In the genomic region with DNA sequence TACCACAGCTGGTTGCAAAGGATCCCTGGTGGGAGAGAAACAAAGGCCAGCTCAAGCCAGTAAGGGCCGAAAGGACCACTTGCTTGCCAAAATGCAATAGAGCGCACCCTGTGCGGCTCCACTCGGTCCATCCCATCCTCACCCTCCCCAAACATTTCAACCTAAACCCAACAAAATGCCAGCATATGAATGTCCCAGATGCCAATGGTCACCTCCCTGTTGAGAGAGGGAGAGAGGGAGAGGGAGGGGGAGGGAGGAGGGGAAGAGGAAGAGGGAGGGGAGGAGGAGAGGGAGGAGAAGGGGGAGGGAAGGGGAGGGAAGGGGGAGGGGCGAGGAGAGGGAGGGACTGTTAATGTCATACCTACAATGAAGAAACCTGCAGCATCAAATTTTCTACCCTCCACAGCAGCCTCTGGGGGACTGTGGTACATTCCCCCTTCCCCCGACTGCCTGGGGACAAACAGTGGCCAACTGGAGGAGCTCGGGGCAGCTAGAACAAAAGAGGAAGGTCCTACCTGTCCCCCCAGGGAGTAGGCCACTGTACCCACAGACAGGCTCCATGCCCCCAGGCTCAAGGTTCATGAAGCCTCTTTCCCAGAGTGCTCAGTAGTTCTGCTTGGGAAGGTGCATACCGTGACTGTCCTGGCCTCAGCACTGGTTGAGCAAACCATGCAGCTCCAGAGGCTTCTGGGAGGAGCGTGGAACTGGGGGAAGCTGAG, we compare ENCODE assay signal across 9 mouse cellular contexts. TPM values are rescaled to one million over a fixed set of nuclear protein-coding genes. Genes with fewer than 3 reads are reported as not detected.
DNase-seq lines count a peak whose midpoint lies in the region; ATAC-seq and TF ChIP-seq lines count a peak whose summit lies in the region.
"Had no signal": no experiment of that assay in that cellular context is flagged by ENCODE, and none has a peak within 500 bp of the region (broad histone marks: within the 10 kb centered on the region; RNA-seq: fewer than 3 reads in every experiment).

No protein-coding gene starts in this region.

- ATAC-seq in embryonic facial prominence, embryonic 13.5 days (ENCODE audit: insufficient number of reproducible peaks, insufficient read depth, low FRiP score, low TSS enrichment, low read depth): no peak
- peak; percentile 67 for ATAC-seq in lung, embryonic 14.5 days (ENCODE audit: insufficient read depth)
- peak; percentile 24; the same call in 1 of the 2 replicates for ATAC-seq in hindbrain, postnatal 0 days
- ATAC-seq in neural tube, embryonic 15.5 days (ENCODE audit: low FRiP score): peak; percentile 28; the same call in 1 of the 2 replicates

- no peak overlapping the region for H3K4me2 ChIP-seq in embryonic facial prominence, embryonic 13.5 days
- H3K4me2 ChIP-seq in lung, embryonic 14.5 days: peak overlapping the region; percentile 41
- H3K4me2 ChIP-seq in hindbrain, postnatal 0 days (ENCODE audit: low read depth, low read length): no peak overlapping the region
- H3K4me2 ChIP-seq in neural tube, embryonic 15.5 days: no peak overlapping the region
- H3K4me2 ChIP-seq: limb, embryonic 12.5 days had no signal

- peak overlapping the region; percentile 57 for H3K27ac ChIP-seq in embryonic facial prominence, embryonic 13.5 days
- no peak overlapping the region for H3K27ac ChIP-seq in embryonic facial prominence, embryonic 10.5 days (replicated peaks)
- peak overlapping the region; percentile 91 for H3K27ac ChIP-seq in lung, embryonic 14.5 days (ENCODE audit: low read depth)
- peak overlapping the region; percentile 13; the same call in 1 of the 2 replicates for H3K27ac ChIP-seq in hindbrain, postnatal 0 days
- H3K27ac ChIP-seq in neural tube, embryonic 15.5 days (replicated peaks): peak overlapping the region; percentile 68
- H3K27ac ChIP-seq: limb, embryonic 12.5 days had no signal

- 43% methylated on average over 9 of the region's 9 CpGs for WGBS in embryonic facial prominence, embryonic 13.5 days
- 47% methylated on average over 9 of the region's 9 CpGs for WGBS in embryonic facial prominence, embryonic 10.5 days
- WGBS in lung, embryonic 14.5 days: 49% methylated on average over 9 of the region's 9 CpGs
- 39% methylated on average over 9 of the region's 9 CpGs for WGBS in hindbrain, postnatal 0 days
- WGBS in neural tube, embryonic 15.5 days: 48% methylated on average over 9 of the region's 9 CpGs

- H3K36me3 ChIP-seq in embryonic facial prominence, embryonic 13.5 days: no peaks in the 10 kb centered on the region
- H3K36me3 ChIP-seq in embryonic facial prominence, embryonic 10.5 days (replicated peaks): no peaks in the 10 kb centered on the region
- no peaks in the 10 kb centered on the region for H3K36me3 ChIP-seq in lung, embryonic 14.5 days (ENCODE audit: insufficient read depth)
- H3K36me3 ChIP-seq in hindbrain, postnatal 0 days (ENCODE audit: insufficient read depth, low read length): no peaks in the 10 kb centered on the region
- no peaks in the 10 kb centered on the region for H3K36me3 ChIP-seq in neural tube, embryonic 15.5 days
- H3K36me3 ChIP-seq: limb, embryonic 12.5 days had no signal

- peaks cover 40% of the 10 kb centered on the region for H3K4me1 ChIP-seq in embryonic facial prominence, embryonic 13.5 days
- peaks cover 17% of the 10 kb centered on the region for H3K4me1 ChIP-seq in embryonic facial prominence, embryonic 10.5 days
- peaks cover 35% of the 10 kb centered on the region for H3K4me1 ChIP-seq in lung, embryonic 14.5 days (ENCODE audit: insufficient read depth)
- peaks cover 26% of the 10 kb centered on the region for H3K4me1 ChIP-seq in hindbrain, postnatal 0 days (ENCODE audit: insufficient read depth, low read length)
- peaks cover 34% of the 10 kb centered on the region for H3K4me1 ChIP-seq in neural tube, embryonic 15.5 days

- no peaks in the 10 kb centered on the region for H3K27me3 ChIP-seq in embryonic facial prominence, embryonic 13.5 days
- H3K27me3 ChIP-seq in embryonic facial prominence, embryonic 10.5 days (replicated peaks; ENCODE audit: low read depth, poor library complexity, severe bottlenecking): no peaks in the 10 kb centered on the region
- H3K27me3 ChIP-seq in lung, embryonic 14.5 days (ENCODE audit: insufficient read depth, low read length): no peaks in the 10 kb centered on the region
- no peaks in the 10 kb centered on the region for H3K27me3 ChIP-seq in hindbrain, postnatal 0 days (ENCODE audit: insufficient read depth, low read length)
- H3K27me3 ChIP-seq in neural tube, embryonic 15.5 days (replicated peaks): no peaks in the 10 kb centered on the region
- H3K27me3 ChIP-seq: limb, embryonic 12.5 days had no signal

- H3K9ac ChIP-seq in embryonic facial prominence, embryonic 13.5 days: no peak overlapping the region
- H3K9ac ChIP-seq in lung, embryonic 14.5 days: no peak overlapping the region
- no peak overlapping the region for H3K9ac ChIP-seq in hindbrain, postnatal 0 days (replicated peaks; ENCODE audit: low read length)
- no peak overlapping the region for H3K9ac ChIP-seq in neural tube, embryonic 15.5 days (replicated peaks)
- H3K9ac ChIP-seq: limb, embryonic 12.5 days had no signal

- H3K9me3 ChIP-seq in embryonic facial prominence, embryonic 13.5 days: no peaks in the 10 kb centered on the region
- no peaks in the 10 kb centered on the region for H3K9me3 ChIP-seq in embryonic facial prominence, embryonic 10.5 days
- no peaks in the 10 kb centered on the region for H3K9me3 ChIP-seq in lung, embryonic 14.5 days (ENCODE audit: low read depth, low read length)
- H3K9me3 ChIP-seq in hindbrain, postnatal 0 days (ENCODE audit: low read length): no peaks in the 10 kb centered on the region
- no peaks in the 10 kb centered on the region for H3K9me3 ChIP-seq in neural tube, embryonic 15.5 days (replicated peaks)
- H3K9me3 ChIP-seq: limb, embryonic 12.5 days had no signal

- no peak for DNase-seq in embryonic facial prominence, embryonic 10.5 days (ENCODE audit: low spot score)
- DNase-seq in lung, embryonic 14.5 days: no peak
- DNase-seq in lung, postnatal 25 days (ENCODE audit: low spot score): no peak
- no peak for DNase-seq in hindbrain, postnatal 0 days (ENCODE audit: low spot score)
- no peak for DNase-seq in layer of hippocampus, adult 8-10 months (ENCODE audit: low spot score in 2 of 2)
- no peak for DNase-seq in left cerebral cortex, adult 8-10 months (ENCODE audit: low spot score in 2 of 2)

- TF ChIP-seq CTCF in lung, embryonic 14.5 days (IDR thresholded peaks at IDR 0.05; ENCODE audit: low read depth): no peak
- no peak for TF ChIP-seq CTCF in hindbrain, postnatal 0 days (IDR thresholded peaks at IDR 0.05; ENCODE audit: low read depth)

- H3K4me3 ChIP-seq in embryonic facial prominence, embryonic 13.5 days: no peak overlapping the region
- no peak overlapping the region for H3K4me3 ChIP-seq in embryonic facial prominence, embryonic 10.5 days
- no peak overlapping the region for H3K4me3 ChIP-seq in lung, embryonic 14.5 days (ENCODE audit: low read depth, low read length)
- H3K4me3 ChIP-seq in hindbrain, postnatal 0 days (ENCODE audit: low read length): no peak overlapping the region
- no peak overlapping the region for H3K4me3 ChIP-seq in neural tube, embryonic 15.5 days (replicated peaks)
- H3K4me3 ChIP-seq: limb, embryonic 12.5 days had no signal

RNA-seq across cellular contexts. Expression of a gene that starts 11.7 kb away (rescaled TPM):
- polyA plus RNA-seq in embryonic facial prominence, embryonic 13.5 days (2015; fragmentation: Nextera tagmentation; extraction: Ambion mirVana): 2.6 and 2.8 TPM in 2 replicates
- 4.4 and 4.6 TPM in 2 replicates for polyA plus RNA-seq in embryonic facial prominence, embryonic 10.5 days (2016; fragmentation: Nextera tagmentation; extraction: Ambion mirVana)
- polyA plus RNA-seq in lung, embryonic 14.5 days (2014; fragmentation: Nextera tagmentation; extraction: Ambion mirVana): 1.1 and 2.1 TPM in 2 replicates
- total RNA-seq in hindbrain, postnatal 0 days (2014; rRNA removed): 0.16 and 0.29 TPM in 2 replicates
- polyA plus RNA-seq in hindbrain, postnatal 0 days (2015; fragmentation: Nextera tagmentation; extraction: Ambion mirVana): 0.40 and 0.71 TPM in 2 replicates
- polyA plus RNA-seq in neural tube, embryonic 15.5 days (2015; fragmentation: Nextera tagmentation; extraction: Ambion mirVana): 0.51 and 1.4 TPM in 2 replicates
- total RNA-seq in layer of hippocampus, adult 8-10 months (2022): under 1 TPM in 2 of 4 experiments, not detected in 2; 0.70 to 0.75 TPM
- total RNA-seq in left cerebral cortex, adult 8-10 months (2022): under 1 TPM; 0.18 to 0.44 (median 0.29) TPM

RNA-seq across cellular contexts. Expression of a gene that starts 36.0 kb away (rescaled TPM):
- polyA plus RNA-seq in embryonic facial prominence, embryonic 13.5 days (2015; fragmentation: Nextera tagmentation; extraction: Ambion mirVana): 407 and 457 TPM in 2 replicates
- 251 and 255 TPM in 2 replicates for polyA plus RNA-seq in embryonic facial prominence, embryonic 10.5 days (2016; fragmentation: Nextera tagmentation; extraction: Ambion mirVana)
- polyA plus RNA-seq in lung, embryonic 14.5 days (2014; fragmentation: Nextera tagmentation; extraction: Ambion mirVana): 654 and 667 TPM in 2 replicates
- 758 and 776 TPM in 2 replicates for total RNA-seq in hindbrain, postnatal 0 days (2014; rRNA removed)
- 708 and 751 TPM in 2 replicates for polyA plus RNA-seq in hindbrain, postnatal 0 days (2015; fragmentation: Nextera tagmentation; extraction: Ambion mirVana)
- 493 and 522 TPM in 2 replicates for polyA plus RNA-seq in neural tube, embryonic 15.5 days (2015; fragmentation: Nextera tagmentation; extraction: Ambion mirVana)
- total RNA-seq in layer of hippocampus, adult 8-10 months (2022): 100 to 1,000 TPM; 413 to 631 (median 486) TPM
- total RNA-seq in left cerebral cortex, adult 8-10 months (2022): 100 to 1,000 TPM; 406 to 526 (median 451) TPM

RNA-seq across cellular contexts. Expression of a gene that starts 47.5 kb away (rescaled TPM):
- 0.41 and 1.3 TPM in 2 replicates for polyA plus RNA-seq in embryonic facial prominence, embryonic 13.5 days (2015; fragmentation: Nextera tagmentation; extraction: Ambion mirVana)
- polyA plus RNA-seq in embryonic facial prominence, embryonic 10.5 days (2016; fragmentation: Nextera tagmentation; extraction: Ambion mirVana): 0.25 and 0.52 TPM in 2 replicates
- 2.2 and 3.3 TPM in 2 replicates for polyA plus RNA-seq in lung, embryonic 14.5 days (2014; fragmentation: Nextera tagmentation; extraction: Ambion mirVana)
- total RNA-seq in hindbrain, postnatal 0 days (2014; rRNA removed): 2.9 TPM in 1 of 2 replicates, not detected in the other
- polyA plus RNA-seq in hindbrain, postnatal 0 days (2015; fragmentation: Nextera tagmentation; extraction: Ambion mirVana): 0.69 and 1.1 TPM in 2 replicates
- polyA plus RNA-seq in neural tube, embryonic 15.5 days (2015; fragmentation: Nextera tagmentation; extraction: Ambion mirVana): 0.58 and 1.5 TPM in 2 replicates
- under 1 TPM; 0.27 to 0.85 (median 0.36) TPM for total RNA-seq in layer of hippocampus, adult 8-10 months (2022)
- total RNA-seq in left cerebral cortex, adult 8-10 months (2022): under 1 TPM in 3 of 4 experiments, not detected in 1; 0.21 to 0.53 (median 0.46) TPM

RNA-seq across cellular contexts. Expression of a gene that starts 52.5 kb away (rescaled TPM):
- polyA plus RNA-seq in embryonic facial prominence, embryonic 13.5 days (2015; fragmentation: Nextera tagmentation; extraction: Ambion mirVana): 98.8 and 105 TPM in 2 replicates
- polyA plus RNA-seq in embryonic facial prominence, embryonic 10.5 days (2016; fragmentation: Nextera tagmentation; extraction: Ambion mirVana): 130 and 132 TPM in 2 replicates
- 65.2 and 75.6 TPM in 2 replicates for polyA plus RNA-seq in lung, embryonic 14.5 days (2014; fragmentation: Nextera tagmentation; extraction: Ambion mirVana)
- 106 and 118 TPM in 2 replicates for total RNA-seq in hindbrain, postnatal 0 days (2014; rRNA removed)
- polyA plus RNA-seq in hindbrain, postnatal 0 days (2015; fragmentation: Nextera tagmentation; extraction: Ambion mirVana): 101 and 102 TPM in 2 replicates
- polyA plus RNA-seq in neural tube, embryonic 15.5 days (2015; fragmentation: Nextera tagmentation; extraction: Ambion mirVana): 92.9 and 94.5 TPM in 2 replicates
- total RNA-seq in layer of hippocampus, adult 8-10 months (2022): 10 to 100 TPM; 34.2 to 46.9 (median 38.5) TPM
- total RNA-seq in left cerebral cortex, adult 8-10 months (2022): 10 to 100 TPM; 37.0 to 42.1 (median 39.8) TPM
